Mouse (Mus musculus) cerebellum, postnatal 4 days (tissue): ENCODE data around the gene Kank1.

Experiments used
- DNase-seq, 2 experiments: peaks; one replicate each; pipeline ENCODE4 v3.0.0; 2022; ENCODE audit warnings: low spot score in 2 of 2, mixed read lengths in 1 of 2

The Kank1 gene

DNA sequence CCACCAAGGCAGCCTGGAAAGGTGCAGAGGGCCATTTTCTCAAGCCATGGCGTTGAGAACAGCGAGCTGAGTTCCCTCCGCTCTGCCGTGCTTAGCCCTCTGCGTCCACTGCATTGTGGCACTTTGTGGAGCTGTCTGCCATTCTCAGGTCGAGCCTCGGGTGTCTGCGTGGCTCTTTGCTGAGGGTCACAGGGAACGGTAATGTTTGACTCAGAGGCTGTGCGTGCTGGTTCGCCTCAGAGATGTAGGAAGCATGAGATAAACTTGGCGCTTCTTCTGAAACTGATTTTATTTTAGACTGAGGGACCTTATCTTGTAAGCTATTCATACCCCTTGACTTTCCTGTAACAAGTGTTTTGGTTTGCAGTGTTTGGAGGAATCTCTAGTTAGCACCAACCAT, 72.0 kb downstream of the Kank1 start:
- DNase-seq: no peak

- no peak for DNase-seq
Observed at GRCm38 (mm10) chr19:25310989-25311388, 74.2 kb downstream of the Kank1 start.

GRCm38 (mm10) chr19:25311626-25312025, 74.9 kb downstream of the Kank1 start:
- DNase-seq: no peak

- peak in 1 of 2 experiments; percentile 22 for DNase-seq
Observed at GRCm38 (mm10) chr19:25315458-25315889, 78.7 kb downstream of the Kank1 start.

- no peak for DNase-seq
Observed at GRCm38 (mm10) chr19:25315993-25316392, 79.2 kb downstream of the Kank1 start.

DNA sequence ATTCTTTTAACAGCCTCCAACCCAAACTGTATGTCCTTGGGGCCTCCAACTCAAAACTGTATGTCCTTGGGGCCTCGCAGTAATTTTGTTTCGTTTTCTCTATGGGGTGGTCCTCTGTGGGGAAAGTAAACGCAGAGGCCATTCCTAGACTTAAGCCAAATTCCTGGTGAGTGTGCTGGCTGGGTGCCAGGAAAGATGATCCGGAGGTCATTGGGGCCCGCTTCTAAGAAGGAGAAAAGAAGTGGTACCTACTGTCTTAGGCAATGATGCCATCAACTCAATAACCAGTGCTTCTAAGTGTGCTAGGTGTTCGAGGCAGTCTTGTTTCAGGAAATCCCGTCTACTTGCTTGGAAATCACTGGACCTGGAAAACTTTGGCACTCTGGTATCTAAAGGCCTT, 87.5 kb downstream of the Kank1 start:
- peak in 1 of 2 experiments; percentile 60 for DNase-seq

- DNase-seq: no peak
Observed at GRCm38 (mm10) chr19:25325113-25326001, 88.6 kb downstream of the Kank1 start.

GRCm38 (mm10) chr19:25326002-25326300, 89.2 kb downstream of the Kank1 start:
- no peak for DNase-seq

DNA sequence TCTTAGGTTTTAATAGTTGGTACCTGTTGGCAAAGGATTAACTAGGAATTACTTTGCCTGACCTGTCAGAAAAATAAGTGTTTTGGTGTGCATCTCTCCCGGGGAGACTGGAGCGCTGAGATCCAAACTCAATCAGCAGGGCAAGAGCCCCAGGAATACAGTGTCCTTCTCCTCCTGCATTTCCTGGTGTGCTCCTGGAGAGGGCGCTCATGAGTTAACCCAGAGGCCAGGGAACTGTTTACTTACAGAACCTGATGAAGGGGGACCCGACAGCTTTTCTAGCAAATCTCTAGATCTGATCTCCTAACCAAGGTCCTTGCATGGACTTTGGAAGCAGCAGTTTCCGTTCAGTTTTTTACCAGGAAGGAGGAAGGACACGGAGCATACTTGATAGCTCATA, 90.9 kb downstream of the Kank1 start:
- DNase-seq: no peak

GRCm38 (mm10) chr19:25334360-25334759, 97.6 kb downstream of the Kank1 start:
- peak; percentile 40 to 56 for DNase-seq

GRCm38 (mm10) chr19:25336731-25337130, 100.0 kb downstream of the Kank1 start:
- no peak for DNase-seq

DNA sequence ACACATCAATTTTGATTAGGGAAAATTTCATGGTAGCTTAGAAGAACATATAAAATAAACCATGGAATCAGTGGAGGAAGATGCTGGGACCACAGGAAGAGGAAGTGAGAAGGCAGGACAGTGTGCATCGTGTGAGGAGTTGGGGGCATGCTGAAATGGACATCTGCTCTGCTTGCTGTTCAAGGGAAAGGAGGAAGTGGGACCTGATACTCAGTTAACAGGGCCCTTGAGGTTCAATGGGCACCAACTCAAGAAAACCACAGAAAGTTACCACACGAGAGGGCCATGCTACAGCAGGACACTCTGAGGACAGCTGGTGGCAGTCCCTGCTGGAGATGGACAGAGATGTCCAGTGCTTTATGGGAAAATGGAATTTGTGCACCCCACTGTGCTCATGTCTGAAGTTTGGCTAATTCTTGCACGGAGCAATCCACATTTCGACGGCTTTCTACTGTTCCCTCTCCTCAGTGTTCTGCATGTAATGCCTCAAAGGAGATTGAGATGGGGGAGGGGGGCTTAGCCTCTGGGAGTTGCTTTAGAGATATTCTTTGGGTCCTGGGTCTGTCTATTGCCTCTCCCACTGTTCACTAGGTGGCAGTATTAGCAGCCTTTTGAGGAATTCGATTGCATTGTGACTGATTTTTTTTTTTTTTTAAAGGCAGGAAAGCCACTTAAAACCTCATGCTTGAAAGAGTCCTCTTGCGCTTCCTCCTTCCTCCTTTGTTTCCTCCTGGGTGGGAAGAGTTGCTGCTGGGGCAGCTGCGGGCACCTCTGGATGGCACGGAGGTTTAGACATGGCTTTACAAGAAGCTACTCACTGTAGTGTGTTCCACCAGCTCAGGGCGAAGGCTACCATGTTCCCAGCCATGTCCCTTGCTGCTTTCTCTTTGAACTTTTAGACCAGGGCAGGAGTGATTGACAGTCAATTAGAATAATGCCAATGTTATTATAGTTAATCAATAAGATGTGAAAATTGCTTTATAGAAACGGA, 104.2 kb downstream of the Kank1 start:
- DNase-seq: peak in 1 of 2 experiments; percentile 32

DNA sequence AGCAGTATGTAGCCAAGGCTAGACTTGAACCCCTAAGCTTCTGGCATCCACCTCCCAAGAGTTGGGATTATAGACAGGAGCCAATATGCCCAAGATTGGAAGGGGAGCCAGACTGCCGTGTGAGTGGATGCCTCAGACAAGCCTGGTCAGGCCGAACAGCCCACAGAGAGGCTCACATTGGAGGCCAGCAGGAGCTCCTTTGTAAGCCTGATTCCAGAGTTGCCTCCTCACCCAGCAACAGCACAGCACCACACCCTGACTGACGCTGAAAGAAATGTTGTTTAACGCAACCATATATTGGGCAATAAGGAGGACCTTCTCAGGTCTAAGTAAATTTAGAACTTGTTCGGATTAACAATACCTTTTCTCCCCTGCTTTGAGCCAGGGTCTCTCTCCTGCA, 105.3 kb downstream of the Kank1 start:
- DNase-seq: no peak

DNA sequence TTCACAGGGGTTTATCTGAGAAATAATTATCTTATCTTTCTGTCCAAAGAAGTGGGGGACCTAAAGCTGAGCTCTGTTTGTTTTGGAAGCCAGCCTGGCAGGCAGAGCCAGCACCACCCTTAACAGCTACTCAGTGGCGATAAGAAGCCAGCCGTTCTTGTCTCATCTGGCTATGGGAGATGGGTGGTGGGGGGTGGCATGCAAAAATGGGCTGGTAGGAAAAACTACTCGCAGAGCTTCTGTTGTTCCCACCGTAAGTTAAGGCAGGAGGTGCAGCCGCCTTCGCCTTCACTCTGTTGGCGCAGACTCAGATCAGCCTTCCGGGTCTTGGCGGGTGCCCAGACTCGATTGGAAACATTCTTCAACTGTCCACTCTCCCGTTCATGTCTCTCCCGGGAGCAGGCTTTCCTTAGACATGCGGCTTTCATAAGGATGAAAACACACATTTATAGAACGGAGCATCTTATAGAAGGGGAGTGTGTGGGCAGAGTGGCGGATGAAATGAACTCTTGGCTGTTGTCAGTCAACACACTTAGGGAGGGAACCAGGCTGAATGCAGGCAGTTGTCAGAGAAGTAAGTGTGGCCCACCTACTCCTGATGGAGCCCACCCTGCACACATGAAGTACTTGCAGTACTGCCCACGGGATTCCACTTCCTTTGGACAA, 107.0 kb downstream of the Kank1 start:
- DNase-seq: peak in 1 of 2 experiments; percentile 47

GRCm38 (mm10) chr19:25344371-25344770, 107.6 kb downstream of the Kank1 start:
- no peak for DNase-seq

DNA sequence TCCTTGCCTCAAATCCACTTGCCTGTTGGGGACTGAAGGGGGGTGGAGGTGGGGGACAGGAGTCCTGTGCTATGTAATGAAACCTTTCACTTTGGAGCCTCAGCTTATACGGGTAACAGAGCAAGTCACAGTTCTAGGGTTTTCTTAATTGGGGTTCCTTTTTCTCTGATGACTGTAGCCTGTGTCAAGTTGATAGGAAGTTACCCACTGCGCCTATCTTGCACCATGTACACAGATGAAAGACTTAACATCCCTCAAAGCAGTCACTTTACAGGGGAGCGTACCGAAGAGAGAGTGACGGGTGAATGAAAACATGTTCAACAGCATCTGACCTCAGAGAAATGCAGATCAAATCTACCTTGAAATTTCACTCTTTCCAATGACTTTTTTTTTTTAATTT, 109.2 kb downstream of the Kank1 start:
- DNase-seq: no peak

- no peak for DNase-seq
Observed at GRCm38 (mm10) chr19:25347515-25347914, 110.7 kb downstream of the Kank1 start.

GRCm38 (mm10) chr19:25351257-25351955, 114.6 kb downstream of the Kank1 start:
- DNase-seq: no peak

GRCm38 (mm10) chr19:25357094-25357493, 120.3 kb downstream of the Kank1 start:
- DNase-seq: no peak

DNA sequence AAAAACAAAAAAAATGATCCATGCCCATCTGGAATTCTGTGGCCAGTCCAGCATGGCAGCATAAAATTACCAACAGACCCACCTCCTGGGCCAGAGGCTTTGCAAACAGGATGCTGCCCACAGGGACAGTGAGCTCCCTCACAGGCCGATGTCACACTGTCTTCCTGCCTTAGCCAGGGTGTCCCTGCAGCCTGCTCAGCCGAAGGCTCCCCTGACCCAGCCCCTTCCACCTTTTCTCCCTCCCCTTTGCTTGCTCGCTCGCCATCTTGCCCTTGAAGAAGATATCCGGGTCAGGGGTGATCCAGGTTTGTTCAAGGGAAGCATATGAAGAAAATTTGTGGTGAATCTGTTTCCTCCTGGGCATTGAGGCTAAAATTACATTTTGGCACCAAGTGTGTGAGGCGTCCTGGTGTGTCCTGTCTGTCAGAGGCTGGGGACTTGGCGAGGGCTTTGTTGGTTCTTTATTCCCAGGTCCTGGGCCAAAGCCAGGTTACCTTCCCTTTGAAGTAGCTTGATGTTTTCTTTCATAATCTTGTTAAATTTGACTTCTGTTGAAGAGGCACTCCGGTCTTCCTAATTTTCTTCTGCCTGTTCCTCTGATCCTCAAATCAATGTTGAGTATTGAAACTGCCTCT, 121.8 kb downstream of the Kank1 start:
- no peak for DNase-seq

GRCm38 (mm10) chr19:25360571-25361029, 123.8 kb downstream of the Kank1 start:
- DNase-seq: no peak
